Mouse (Mus musculus): ENCODE results near the gene Olfr372. TPM values are rescaled to one million over a fixed set of nuclear protein-coding genes. Genes with fewer than 3 reads are reported as not detected.

Gene Olfr372
- total RNA-seq, 2 experiments from 2014 or later: not detected

GRCm38 (mm10) chr8:72099377-72100103 lies 58.5 kb downstream of the Olfr372 start:
- peak; percentile 48 to 49 for DNase-seq

- DNase-seq: no peak
These were observed 64.1 kb downstream of the Olfr372 start for GRCm38 (mm10) chr8:72105165-72105564.

GRCm38 (mm10) chr8:72106740-72107139 lies 65.7 kb downstream of the Olfr372 start, which contains the start of gene Olfr374:
Gene Olfr374 (plus strand): TSS chr8:72107040.
- no peak for DNase-seq

Other genes starting within 250 kb of the Olfr372 start
- 1 to 10 TPM; 4.9 to 5.4 TPM for gene Zfp709, start 159.2 kb upstream of the Olfr372 start, total RNA-seq (2021)
- 1 to 10 TPM; 3.4 to 3.6 TPM for gene Zfp882, start 132.6 kb upstream of the Olfr372 start, total RNA-seq (2021)
- 10 to 100 TPM; 20.2 to 24.6 TPM for gene Zfp617, start 132.6 kb upstream of the Olfr372 start, total RNA-seq (2021)
- gene Zfp961, start 90.2 kb upstream of the Olfr372 start, total RNA-seq (2021): 1 to 10 TPM; 5.7 to 8.2 TPM
- gene Cyp4f18, start 31.6 kb upstream of the Olfr372 start, total RNA-seq (2021): 1 to 10 TPM in 1 of 2 experiments, under 1 TPM in 1; 0.69 to 2.7 TPM
- gene Olfr373, start 42.0 kb downstream of the Olfr372 start, total RNA-seq (2021): not detected
- not detected for gene Olfr374, start 65.8 kb downstream of the Olfr372 start, total RNA-seq (2021)
- 100 to 1,000 TPM in 1 of 2 experiments, 10 to 100 TPM in 1; 89.1 to 107 TPM for gene Tpm4, start 93.8 kb downstream of the Olfr372 start, total RNA-seq (2021)
- 10 to 100 TPM; 20.0 to 25.1 TPM for gene Rab8a, start 120.0 kb downstream of the Olfr372 start, total RNA-seq (2021)
- gene Hsh2d, start 148.4 kb downstream of the Olfr372 start, total RNA-seq (2021): under 1 TPM in 1 of 2 experiments, not detected in 1; 0.51 TPM
- 1 to 10 TPM in 1 of 2 experiments, under 1 TPM in 1; 0.62 to 1.7 TPM for gene Cib3, start 171.6 kb downstream of the Olfr372 start, total RNA-seq (2021)
- gene Gm11034, start 172.4 kb downstream of the Olfr372 start, total RNA-seq (2021): not detected
- gene Fam32a, start 178.5 kb downstream of the Olfr372 start, total RNA-seq (2021): 10 to 100 TPM; 20.2 to 23.1 TPM
- 10 to 100 TPM; 46.0 to 51.8 TPM for gene Ap1m1, start 198.8 kb downstream of the Olfr372 start, total RNA-seq (2021)